Mouse (Mus musculus): ENCODE measurements around the gene Asb16.
A peak's percentile ranks its signal among the peaks of the same experiment; 100 is the strongest.

The Asb16 gene

GRCm38 (mm10) chr11:102268520-102269244 lies at the start of gene Asb16:
Gene Asb16 (plus strand): TSS chr11:102268743.
- DNase-seq, result no peak

- DNase-seq, result peak; percentile 92
These were observed 49.8 kb upstream of the Asb16 start for GRCm38 (mm10) chr11:102218783-102219182.

- peak; percentile 62 for DNase-seq
These were observed 49.1 kb upstream of the Asb16 start for GRCm38 (mm10) chr11:102219247-102219993.

- DNase-seq, result peak; percentile 69
These were observed 48.6 kb upstream of the Asb16 start for GRCm38 (mm10) chr11:102219994-102220346.

GRCm38 (mm10) chr11:102220451-102220850 lies 48.1 kb upstream of the Asb16 start:
- DNase-seq, result no peak

GRCm38 (mm10) chr11:102221243-102221953 lies 47.1 kb upstream of the Asb16 start:
- DNase-seq, result no peak

- peak; percentile 58 for DNase-seq
These were observed 46.6 kb upstream of the Asb16 start for GRCm38 (mm10) chr11:102221954-102222351.

GRCm38 (mm10) chr11:102223166-102223565 lies 45.4 kb upstream of the Asb16 start:
- no peak for DNase-seq

- DNase-seq, result peak; percentile 41
These were observed 43.9 kb upstream of the Asb16 start for GRCm38 (mm10) chr11:102224686-102225085.

GRCm38 (mm10) chr11:102225221-102225620 lies 43.3 kb upstream of the Asb16 start:
- no peak for DNase-seq

- peak; percentile 29 for DNase-seq
These were observed 42.2 kb upstream of the Asb16 start for GRCm38 (mm10) chr11:102226067-102226978.

GRCm38 (mm10) chr11:102227270-102228190 lies 41.0 kb upstream of the Asb16 start:
- DNase-seq, result no peak

GRCm38 (mm10) chr11:102228191-102228545 lies 40.4 kb upstream of the Asb16 start:
- DNase-seq, result no peak

- no peak for DNase-seq
These were observed 39.8 kb upstream of the Asb16 start for GRCm38 (mm10) chr11:102228646-102229268.

- DNase-seq, result no peak
These were observed 39.1 kb upstream of the Asb16 start for GRCm38 (mm10) chr11:102229331-102229953.

GRCm38 (mm10) chr11:102230006-102230741 lies 38.4 kb upstream of the Asb16 start, which contains the start of gene Hdac5:
Gene Hdac5 (minus strand): TSS chr11:102230166.
- peak; percentile 97 for DNase-seq

GRCm38 (mm10) chr11:102236022-102236421 lies 32.5 kb upstream of the Asb16 start:
- DNase-seq, result no peak

GRCm38 (mm10) chr11:102240636-102241035 lies 27.9 kb upstream of the Asb16 start:
- DNase-seq, result no peak

GRCm38 (mm10) chr11:102241246-102241645 lies 27.3 kb upstream of the Asb16 start:
- DNase-seq, result no peak

GRCm38 (mm10) chr11:102241874-102242273 lies 26.7 kb upstream of the Asb16 start:
- no peak for DNase-seq

All from cerebellum, adult 11 months (tissue).